Mouse (Mus musculus): ENCODE measurements around the gene Slc19a3.

DNA sequence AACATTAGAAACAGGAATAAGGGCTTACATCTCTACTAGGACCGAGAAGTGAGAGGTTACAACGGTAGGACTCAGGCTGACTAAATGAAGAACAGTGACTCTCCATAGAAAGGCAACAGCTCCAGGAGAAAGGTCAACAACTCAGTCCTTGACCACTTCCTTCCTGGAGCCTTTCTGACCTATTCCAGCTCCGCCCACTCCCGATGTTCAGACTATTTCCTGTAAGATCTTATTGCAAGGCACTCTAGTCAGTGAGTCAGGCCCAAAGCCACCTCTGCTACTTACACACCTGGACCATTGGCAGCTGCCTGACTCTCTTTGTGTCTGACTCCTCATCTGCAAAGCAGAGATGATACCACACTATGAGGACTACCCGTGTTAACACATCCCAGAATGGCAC is 62.5 kb downstream of the Slc19a3 start:
- TF ChIP-seq CTCF (IDR thresholded peaks at IDR 0.05): no peak
- no peak for TF ChIP-seq EP300 (IDR thresholded peaks at IDR 0.05; ENCODE audit: insufficient read depth, low read depth, low read length)
- no peak for TF ChIP-seq POLR2A (IDR thresholded peaks at IDR 0.05; ENCODE audit: insufficient read depth, low read depth, low read length)

Measured in heart, adult 2 months (tissue).